Mouse (Mus musculus) lung, adult 10 weeks (tissue): Measurements from ENCODE around the gene Adora3. TPM values are rescaled to one million over a fixed set of nuclear protein-coding genes. Genes with fewer than 3 reads are reported as not detected.

Experiments
- polyA plus RNA-seq: library from polyadenylated mRNA; stranded (reverse); fragments of 350-450 nt; fragmentation: Illumina TruSeq; extraction: RNeasy Lipid Tissue Mini Kit (QIAGEN cat#74804); gene quantifications from one replicate; pipeline ENCODE4 v1.2.3, GENCODE M21; 2014; ENCODE audit warnings: low read depth, low replicate concordance; ENCODE audit not compliant: insufficient read depth

Gene Adora3
- 0.76 TPM for polyA plus RNA-seq

DNA sequence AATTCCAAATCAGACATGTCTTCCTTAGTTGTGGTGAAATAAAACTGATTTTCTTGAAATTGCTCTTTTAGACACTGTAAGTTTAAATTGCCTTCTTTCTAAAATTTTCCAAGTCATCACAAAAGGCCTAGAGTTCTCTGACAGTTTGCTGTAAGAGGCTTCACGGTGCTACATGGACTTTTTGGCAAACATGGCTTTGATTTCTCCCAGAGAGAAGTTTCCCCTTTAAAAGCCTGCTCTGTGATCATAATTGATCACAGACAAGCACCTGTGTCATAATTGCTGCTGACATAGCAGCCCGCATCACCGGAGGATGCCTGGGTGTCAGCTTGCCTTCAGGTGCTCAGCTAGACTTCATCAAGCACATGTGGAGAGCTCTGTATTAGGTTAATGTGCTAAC is at the start of gene Adora3, which contains the start of gene Tmigd3:
Gene Adora3 (plus strand): TSS at position 301 of the 400 bp plus-strand sequence.
Gene Tmigd3 (plus strand): TSS at position 346 of the 400 bp plus-strand sequence.

GRCm38 (mm10) chr3:105932240-105933071 is 61.8 kb downstream of the Adora3 start, which contains the start of gene I830077J02Rik:
I830077J02Rik (minus strand) TSS chr3:105932664.

Other genes starting within 250 kb of the Adora3 start
- 8.9 TPM for gene Ddx20, start 183.3 kb upstream of the Adora3 start, polyA plus RNA-seq
- gene Inka2, start 166.3 kb upstream of the Adora3 start, polyA plus RNA-seq = 5.7 TPM
- gene Rap1a, start 69.5 kb upstream of the Adora3 start, polyA plus RNA-seq = 185 TPM
- gene Tmigd3, start within 50 bp of the Adora3 start, polyA plus RNA-seq = 1.5 TPM
- 3.2 TPM for gene I830077J02Rik, start 61.8 kb downstream of the Adora3 start, polyA plus RNA-seq
- gene Wdr77, start 88.5 kb downstream of the Adora3 start, polyA plus RNA-seq = 17.1 TPM
- 230 TPM for gene Atp5f1, start 89.2 kb downstream of the Adora3 start, polyA plus RNA-seq
- 0.94 TPM for gene Ovgp1, start 102.9 kb downstream of the Adora3 start, polyA plus RNA-seq
- gene Pifo, start 143.8 kb downstream of the Adora3 start, polyA plus RNA-seq = 31.6 TPM
- not detected for gene Chil5, start 162.0 kb downstream of the Adora3 start, polyA plus RNA-seq
- gene Chia1, start 242.4 kb downstream of the Adora3 start, polyA plus RNA-seq = 70.3 TPM